Mouse (Mus musculus) lung, adult 2 months (tissue): ENCODE measurements around the gene Csf1. TPM values are rescaled to one million over a fixed set of nuclear protein-coding genes. Genes with fewer than 3 reads are reported as not detected.

Source experiments
- DNase-seq: peaks from one replicate; pipeline ENCODE4 v3.0.0; 2022
- H3K4me1 ChIP-seq: fragments of 200-500 bp; 2 replicates; pipeline ENCODE4 v1.6.1; 2011; ENCODE audit warnings: low read length; ENCODE audit not compliant: control insufficient read depth, insufficient read depth
- H3K4me3 ChIP-seq: fragments of 200-500 bp; replicated peaks from 2 replicates; pipeline ENCODE3; 2011; ENCODE audit warnings: low read depth, mild to moderate bottlenecking, control low read depth, low read length; ENCODE audit errors: extremely low read depth
- CTCF ChIP-seq: fragments of 200-500 bp; IDR thresholded peaks from 2 replicates; pipeline ENCODE4 v1.5.1; 2011; ENCODE audit warnings: mild to moderate bottlenecking, low read length, control low read depth; ENCODE audit not compliant: insufficient read depth
- POLR2A ChIP-seq: fragments of 200-500 bp; IDR thresholded peaks from 2 replicates; pipeline ENCODE4 v1.6.1; 2011; ENCODE audit warnings: low read depth, mild to moderate bottlenecking, control low read depth, low read length, borderline replicate concordance; ENCODE audit errors: extremely low read depth
- WGBS: fragments of 180-500 bp; shearing (Covaris S2); methylation state at CpG from one replicate; pipeline ENCODE4 v1.1.7; 2018; 5-methylcytosine and 5-hydroxymethylcytosine counted together
- polyA plus RNA-seq: library from polyadenylated mRNA; depleted of rRNA; stranded (reverse); fragments of >200 nt; gene quantifications from 2 replicates; pipeline ENCODE4 v1.2.3, GENCODE M21; 2012

Csf1 gene
- polyA plus RNA-seq, 1 experiment: 32.5 TPM

DNA sequence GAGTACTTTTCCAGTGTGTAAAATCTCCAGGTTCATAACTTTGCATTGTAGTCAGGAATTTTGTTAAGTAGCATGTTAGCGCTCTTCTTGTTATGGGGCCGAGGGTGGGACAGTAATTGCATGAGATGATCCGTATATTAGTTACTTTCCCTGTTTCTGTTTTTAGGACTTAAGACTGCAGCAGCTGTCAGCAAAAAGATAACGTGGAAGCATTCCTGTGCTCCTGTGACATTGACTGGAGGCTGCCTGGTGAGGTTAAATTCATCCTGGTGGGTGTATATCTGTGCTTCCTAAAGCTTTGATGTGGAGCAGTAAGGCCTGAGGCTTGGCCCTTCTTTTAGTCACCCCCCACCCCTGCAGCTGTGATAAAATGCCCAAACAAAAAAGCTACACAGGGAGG is 25.3 kb upstream of the Csf1 start:
- TF ChIP-seq CTCF: no peak
- no peak for TF ChIP-seq POLR2A
- peaks cover 13% of the 10 kb centered on the region for H3K4me1 ChIP-seq
- no peak for DNase-seq
- 66% methylated on average over 4 of the region's 4 CpGs for WGBS
- H3K4me3 ChIP-seq: no peak overlapping the region

GRCm38 (mm10) chr3:107783315-107783714 is 23.0 kb upstream of the Csf1 start:
- no peak for DNase-seq
- 66% methylated on average over 3 of the region's 3 CpGs for WGBS
- no peak overlapping the region for H3K4me3 ChIP-seq
- peaks cover 13% of the 10 kb centered on the region for H3K4me1 ChIP-seq
- TF ChIP-seq CTCF: no peak
- TF ChIP-seq POLR2A: no peak

DNA sequence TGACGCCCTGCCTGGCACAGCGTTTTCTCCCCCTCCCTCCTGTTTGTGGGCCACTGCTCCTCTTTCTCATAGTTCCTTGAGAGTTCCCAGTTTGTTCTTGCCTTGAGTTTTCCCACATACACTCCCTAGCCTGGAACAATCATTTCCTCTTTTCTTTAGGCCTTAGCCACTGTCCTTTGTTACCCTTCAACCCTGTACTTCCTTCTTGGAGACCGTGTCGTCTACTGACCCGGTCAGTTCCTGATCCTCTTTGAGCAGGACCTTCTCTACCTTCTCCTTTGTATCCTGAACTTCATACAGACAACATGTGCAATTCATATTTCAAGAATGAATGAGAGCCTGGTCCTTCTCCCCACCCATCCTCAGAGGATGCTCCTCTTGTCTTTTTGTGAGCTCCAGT is 21.0 kb upstream of the Csf1 start:
- WGBS: 75% methylated on average over 5 of the region's 5 CpGs
- Histone ChIP-seq H3K4me3 (no peak overlapping the region), H3K4me1 (no peaks in the 10 kb centered on the region; the same call in 1 of the 2 replicates)
- no peak for DNase-seq
- TF ChIP-seq POLR2A (no peak), CTCF (no peak)

DNA sequence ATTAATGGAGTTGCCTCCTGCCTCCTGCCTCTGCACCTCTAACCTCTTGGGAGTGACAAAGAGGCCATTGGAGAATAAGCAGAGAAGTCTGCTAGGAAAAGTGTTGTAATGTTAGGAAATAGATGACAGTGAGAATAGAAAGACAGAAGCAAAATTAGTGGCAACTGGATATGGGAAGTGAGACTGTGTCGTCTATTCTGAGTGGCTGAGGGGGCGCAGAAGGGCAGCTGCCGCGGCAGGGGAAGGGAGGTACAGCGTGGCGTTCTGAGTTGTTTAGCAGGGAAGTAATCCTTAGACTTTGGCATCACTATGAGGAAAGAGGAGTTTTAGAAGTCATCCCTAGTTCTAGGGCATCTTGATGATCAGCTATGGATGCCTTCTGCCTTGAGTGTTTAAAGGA is 17.7 kb upstream of the Csf1 start:
- WGBS: 74% methylated on average over 6 of the region's 6 CpGs
- TF ChIP-seq POLR2A: no peak
- TF ChIP-seq CTCF: no peak
- H3K4me3 ChIP-seq: no peak overlapping the region
- no peaks in the 10 kb centered on the region for H3K4me1 ChIP-seq
- DNase-seq: no peak

GRCm38 (mm10) chr3:107776295-107776694 is 16.0 kb upstream of the Csf1 start:
- WGBS: 53% methylated on average over 3 of the region's 3 CpGs
- TF ChIP-seq CTCF: no peak
- TF ChIP-seq POLR2A: no peak
- no peak for DNase-seq
- Histone ChIP-seq H3K4me3 (no peak overlapping the region), H3K4me1 (no peaks in the 10 kb centered on the region)

DNA sequence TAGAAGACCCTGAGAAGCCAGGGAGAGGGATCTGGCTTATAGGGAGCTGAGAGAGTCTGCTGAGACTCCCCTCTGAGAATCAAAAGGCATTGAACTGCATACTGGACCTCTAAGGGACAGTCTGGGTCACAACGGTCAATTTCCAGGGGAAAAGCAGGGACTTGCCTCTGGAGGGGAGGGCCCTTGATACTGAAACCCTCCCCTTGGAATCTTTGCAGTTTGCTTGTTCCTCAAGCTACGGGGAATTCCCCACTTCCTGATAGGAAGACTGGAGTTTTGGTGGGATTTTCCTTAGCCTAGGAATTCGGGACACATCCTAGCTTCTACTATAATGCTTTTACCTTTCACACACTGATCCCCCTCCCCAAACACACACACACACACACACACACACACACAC is 15.5 kb upstream of the Csf1 start:
- 17% methylated on average over 3 of the region's 3 CpGs for whole genome bisulfite sequencing
- DNase-seq: no peak
- no peak overlapping the region for H3K4me3 ChIP-seq
- H3K4me1 ChIP-seq: no peaks in the 10 kb centered on the region
- TF ChIP-seq CTCF (no peak), POLR2A (no peak)

GRCm38 (mm10) chr3:107775056-107775455 is 14.8 kb upstream of the Csf1 start:
- 66% methylated on average over 5 of the region's 5 CpGs for WGBS
- Histone ChIP-seq H3K4me3 (no peak overlapping the region), H3K4me1 (no peaks in the 10 kb centered on the region)
- TF ChIP-seq POLR2A (no peak), CTCF (no peak)
- no peak for DNase-seq

GRCm38 (mm10) chr3:107772860-107773259 is 12.6 kb upstream of the Csf1 start:
- TF ChIP-seq POLR2A (no peak), CTCF (no peak)
- H3K4me3 ChIP-seq: no peak overlapping the region
- no peak for DNase-seq
- H3K4me1 ChIP-seq: 0 out of 2 replicates have a peak, but pooled peaks cover 6% of the 10 kb centered on the region
- 48% methylated on average over 5 of the region's 5 CpGs for WGBS

DNA sequence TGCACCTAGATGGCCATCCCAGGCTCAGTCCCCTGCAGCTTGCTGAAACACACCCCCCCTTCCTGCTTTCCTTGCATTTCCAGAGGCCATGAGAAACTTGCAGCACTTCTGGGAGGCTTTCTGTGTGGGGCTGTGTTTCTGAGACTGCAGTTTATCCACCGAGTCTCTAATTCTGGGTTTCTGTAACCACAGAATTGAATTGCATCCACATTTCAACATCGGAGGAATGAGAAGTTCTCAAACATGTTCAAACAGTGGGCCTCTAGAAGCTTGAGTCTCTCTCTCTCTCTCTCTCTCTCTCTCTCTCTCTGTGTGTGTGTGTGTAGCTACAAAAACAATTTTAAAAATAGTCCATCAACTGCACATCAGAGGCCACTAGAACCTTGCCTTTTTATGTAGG is 9.4 kb upstream of the Csf1 start:
- 40% methylated on average over 2 of the region's 2 CpGs for WGBS
- DNase-seq: no peak
- TF ChIP-seq CTCF (no peak), POLR2A (no peak)

GRCm38 (mm10) chr3:107768104-107768989 is 8.1 kb upstream of the Csf1 start:
- no peak for TF ChIP-seq CTCF
- TF ChIP-seq POLR2A: no peak
- 41% methylated on average over 8 of the region's 8 CpGs for WGBS
- Histone ChIP-seq H3K4me1 (peaks cover 9% of the 10 kb centered on the region; the same call in 1 of the 2 replicates), H3K4me3 (no peak overlapping the region)
- DNase-seq: no peak

More for the DNA sequence above, 9.4 kb upstream of the Csf1 start:
- no peak overlapping the region for H3K4me3 ChIP-seq
- peaks cover 9% of the 10 kb centered on the region; the same call in 1 of the 2 replicates for H3K4me1 ChIP-seq
